Mouse (Mus musculus): ENCODE results near the gene Faap24. TPM values are rescaled to one million over a fixed set of nuclear protein-coding genes. Genes with fewer than 3 reads are reported as not detected.

Gene Faap24
- total RNA-seq (2014; rRNA removed): 0.81 and 1.0 TPM in 2 replicates
- 1.8 and 2.1 TPM in 2 replicates for polyA plus RNA-seq (2012; rRNA removed)

DNA sequence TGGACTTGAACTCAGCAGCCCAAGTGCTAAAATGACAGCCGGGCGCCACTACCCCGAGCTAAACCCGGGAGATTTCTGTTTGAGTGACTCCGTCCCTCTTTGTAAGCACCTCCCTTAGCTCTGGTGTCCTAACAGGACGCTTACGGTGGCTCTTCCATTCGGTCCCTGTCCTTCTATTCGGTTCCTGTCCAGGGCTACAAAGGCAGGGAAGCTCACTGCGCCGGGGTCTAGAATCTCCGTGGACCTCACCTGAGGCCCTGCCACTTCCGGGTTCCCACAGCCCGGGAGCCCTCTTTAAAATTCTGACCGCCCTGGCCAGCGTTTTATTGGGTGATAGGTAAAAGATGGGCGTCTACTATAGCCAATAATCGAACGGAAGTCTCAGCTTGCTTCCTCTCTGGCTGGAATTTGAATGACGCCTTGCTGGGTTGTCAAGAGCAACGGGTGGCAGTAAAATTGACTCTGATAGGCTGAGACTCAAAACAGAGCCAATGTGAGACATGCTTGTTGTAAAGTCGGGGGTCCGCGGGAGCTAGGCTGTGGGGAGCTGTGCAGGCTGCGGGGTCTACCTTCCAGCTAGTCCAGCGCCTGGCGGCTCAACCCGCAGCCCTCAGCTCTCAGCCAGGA lies at the start of gene Faap24, which contains the start of gene Cep89:
TSS of gene Faap24 (minus strand) at position 295 of the 627 bp plus-strand sequence.
TSS of gene Cep89 (plus strand) at position 494 of the 627 bp plus-strand sequence.
- TF ChIP-seq CTCF (IDR thresholded peaks at IDR 0.05; ENCODE audit: low read depth, low read length) (no peak), POLR2A (IDR thresholded peaks at IDR 0.05; ENCODE audit: extremely low read depth, insufficient read depth, low read length) (peak; percentile 52; the same call in 1 of the 2 replicates)
- H3K79me2 ChIP-seq (ENCODE audit: control insufficient read depth, insufficient read depth, low read length): no peaks in the 10 kb centered on the region
- WGBS: under 1% methylated on average over 28 of the region's 28 CpGs
- peak; percentile 96 for DNase-seq (ENCODE audit: extremely low read depth, low read depth, low spot score)
- H3K27ac ChIP-seq (replicated peaks; ENCODE audit: insufficient read depth, low read depth, low read length): no peak within 1 kb of the TSS
- H3K4me3 ChIP-seq (ENCODE audit: insufficient read depth, low read depth, low read length): peak within 1 kb of the TSS; percentile 87
- H3K27me3 ChIP-seq (ENCODE audit: control insufficient read depth, insufficient read depth, low read length): no peaks in the 10 kb centered on the region
- no peaks in the 10 kb centered on the region for H3K36me3 ChIP-seq (ENCODE audit: control insufficient read depth, insufficient read depth, low read length)
- peak within 1 kb of the TSS; percentile 78 for H3K9ac ChIP-seq (ENCODE audit: low read depth, low read length)
- peaks cover 6% of the 10 kb centered on the region; the same call in 1 of the 2 replicates for H3K4me1 ChIP-seq (ENCODE audit: control insufficient read depth, insufficient read depth, low read length)

DNA sequence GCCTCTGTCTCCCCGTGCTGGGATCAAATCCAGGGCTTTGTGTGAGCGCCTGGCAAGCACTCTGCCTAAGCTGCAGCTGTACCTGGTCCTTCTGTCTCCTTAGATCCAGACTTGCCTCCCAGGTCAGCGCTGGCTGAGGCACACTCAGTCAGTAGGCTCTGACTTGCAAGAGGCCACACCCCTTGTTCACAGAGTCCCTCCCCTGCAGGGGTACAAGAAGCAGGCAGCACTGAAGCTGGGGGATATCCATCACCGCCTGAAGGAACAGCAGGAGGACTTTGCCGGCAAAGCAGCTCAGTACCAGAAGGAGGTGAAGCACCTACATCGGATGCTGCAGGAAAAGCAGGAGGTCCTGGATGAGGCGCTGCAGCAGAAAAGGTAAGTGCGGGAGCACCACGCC lies 38.6 kb upstream of the Faap24 start:
- 93% methylated on average over 9 of the region's 9 CpGs for whole genome bisulfite sequencing
- H3K36me3 ChIP-seq (ENCODE audit: control insufficient read depth, insufficient read depth, low read length): peaks cover 3% of the 10 kb centered on the region; the same call in 1 of the 2 replicates

DNA sequence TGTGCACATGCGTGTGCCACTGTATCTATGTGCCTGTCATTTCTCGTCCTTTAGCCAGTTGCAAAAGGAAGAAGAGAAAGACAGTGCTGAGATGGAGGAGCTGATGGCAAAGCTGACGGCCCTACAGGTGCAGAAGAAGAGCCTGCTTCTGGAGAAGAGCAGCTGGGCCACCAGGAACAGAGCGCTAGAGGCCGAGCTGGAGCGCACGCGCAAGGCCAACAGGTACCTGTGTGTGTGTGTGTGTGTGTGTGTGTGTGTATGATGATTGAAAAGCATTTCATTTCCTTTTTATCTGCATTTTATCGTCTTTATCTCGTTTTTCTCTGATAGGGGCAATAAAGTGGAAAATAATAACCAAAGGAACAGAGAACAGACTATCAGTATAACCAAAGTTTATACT lies 31.5 kb upstream of the Faap24 start:
- Histone ChIP-seq H3K9ac (ENCODE audit: low read depth, low read length) (no peak overlapping the region), H3K4me1 (ENCODE audit: control insufficient read depth, insufficient read depth, low read length) (no peaks in the 10 kb centered on the region), H3K36me3 (ENCODE audit: control insufficient read depth, insufficient read depth, low read length) (peaks cover 5% of the 10 kb centered on the region; the same call in 1 of the 2 replicates), H3K27ac (replicated peaks; ENCODE audit: insufficient read depth, low read depth, low read length) (no peak overlapping the region), H3K4me3 (ENCODE audit: insufficient read depth, low read depth, low read length) (no peak overlapping the region), H3K27me3 (ENCODE audit: control insufficient read depth, insufficient read depth, low read length) (no peaks in the 10 kb centered on the region), H3K79me2 (ENCODE audit: control insufficient read depth, insufficient read depth, low read length) (no peaks in the 10 kb centered on the region)
- 93% methylated on average over 10 of the region's 10 CpGs for WGBS
- TF ChIP-seq POLR2A (IDR thresholded peaks at IDR 0.05; ENCODE audit: extremely low read depth, insufficient read depth, low read length) (no peak), CTCF (IDR thresholded peaks at IDR 0.05; ENCODE audit: low read depth, low read length) (no peak)
- no peak for DNase-seq (ENCODE audit: extremely low read depth, low read depth, low spot score)

More for the DNA sequence above, 38.6 kb upstream of the Faap24 start:
- no peak for DNase-seq (ENCODE audit: extremely low read depth, low read depth, low spot score)
- TF ChIP-seq POLR2A (IDR thresholded peaks at IDR 0.05; ENCODE audit: extremely low read depth, insufficient read depth, low read length) (no peak), CTCF (IDR thresholded peaks at IDR 0.05; ENCODE audit: low read depth, low read length) (no peak)
- no peak overlapping the region for H3K27ac ChIP-seq (replicated peaks; ENCODE audit: insufficient read depth, low read depth, low read length)
- no peaks in the 10 kb centered on the region for H3K79me2 ChIP-seq (ENCODE audit: control insufficient read depth, insufficient read depth, low read length)
- no peak overlapping the region for H3K9ac ChIP-seq (ENCODE audit: low read depth, low read length)
- no peaks in the 10 kb centered on the region for H3K27me3 ChIP-seq (ENCODE audit: control insufficient read depth, insufficient read depth, low read length)
- no peak overlapping the region for H3K4me3 ChIP-seq (ENCODE audit: insufficient read depth, low read depth, low read length)
- no peaks in the 10 kb centered on the region for H3K4me1 ChIP-seq (ENCODE audit: control insufficient read depth, insufficient read depth, low read length)

DNA sequence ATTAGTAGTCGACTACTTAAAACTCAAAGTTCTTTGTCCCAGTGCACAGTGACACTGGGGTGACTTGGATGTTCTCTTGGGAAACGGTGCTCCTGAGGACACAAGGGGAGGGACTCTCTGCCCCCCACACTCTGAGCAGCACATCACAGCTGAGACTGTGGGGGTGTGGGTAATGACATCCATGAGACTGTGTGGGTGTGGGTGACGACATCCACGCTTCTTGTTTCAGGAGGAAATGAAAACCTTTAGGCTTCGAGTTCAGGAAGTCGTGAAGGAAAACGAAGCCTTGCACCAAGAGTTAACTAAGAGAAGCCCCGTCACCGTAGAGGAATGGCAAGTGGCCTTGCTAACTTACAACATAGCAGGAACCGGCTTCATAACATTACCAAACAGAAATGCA lies 26.4 kb upstream of the Faap24 start:
- 91% methylated on average over 10 of the region's 10 CpGs for WGBS
- TF ChIP-seq CTCF (IDR thresholded peaks at IDR 0.05; ENCODE audit: low read depth, low read length): no peak
- no peak for TF ChIP-seq POLR2A (IDR thresholded peaks at IDR 0.05; ENCODE audit: extremely low read depth, insufficient read depth, low read length)
- no peaks in the 10 kb centered on the region for H3K79me2 ChIP-seq (ENCODE audit: control insufficient read depth, insufficient read depth, low read length)
- H3K27ac ChIP-seq (replicated peaks; ENCODE audit: insufficient read depth, low read depth, low read length): no peak overlapping the region
- peaks cover 12% of the 10 kb centered on the region; the same call in 1 of the 2 replicates for H3K36me3 ChIP-seq (ENCODE audit: control insufficient read depth, insufficient read depth, low read length)
- no peaks in the 10 kb centered on the region for H3K27me3 ChIP-seq (ENCODE audit: control insufficient read depth, insufficient read depth, low read length)
- H3K4me3 ChIP-seq (ENCODE audit: insufficient read depth, low read depth, low read length): no peak overlapping the region
- no peak for DNase-seq (ENCODE audit: extremely low read depth, low read depth, low spot score)
- no peaks in the 10 kb centered on the region for H3K4me1 ChIP-seq (ENCODE audit: control insufficient read depth, insufficient read depth, low read length)
- H3K9ac ChIP-seq (ENCODE audit: low read depth, low read length): no peak overlapping the region

DNA sequence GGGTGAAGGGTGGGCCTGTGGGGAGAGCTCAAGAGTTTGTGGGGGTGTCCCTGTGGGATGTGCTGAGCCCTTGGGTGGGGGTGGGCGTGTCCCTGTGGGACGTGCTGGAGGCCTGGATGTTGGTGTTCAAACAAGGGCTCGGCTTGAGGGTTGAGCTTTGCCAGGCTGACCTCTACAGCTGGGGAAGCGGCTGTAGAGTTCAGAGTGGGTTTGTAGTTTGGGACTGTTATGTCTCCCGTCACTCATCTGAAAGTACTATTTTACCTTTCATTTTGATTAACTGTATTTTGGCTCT lies 20.0 kb upstream of the Faap24 start:
- Histone ChIP-seq H3K36me3 (ENCODE audit: control insufficient read depth, insufficient read depth, low read length) (peaks cover 9% of the 10 kb centered on the region; the same call in 1 of the 2 replicates), H3K79me2 (ENCODE audit: control insufficient read depth, insufficient read depth, low read length) (no peaks in the 10 kb centered on the region), H3K9ac (ENCODE audit: low read depth, low read length) (no peak overlapping the region), H3K4me3 (ENCODE audit: insufficient read depth, low read depth, low read length) (no peak overlapping the region), H3K4me1 (ENCODE audit: control insufficient read depth, insufficient read depth, low read length) (no peaks in the 10 kb centered on the region), H3K27me3 (ENCODE audit: control insufficient read depth, insufficient read depth, low read length) (no peaks in the 10 kb centered on the region), H3K27ac (replicated peaks; ENCODE audit: insufficient read depth, low read depth, low read length) (no peak overlapping the region)
- TF ChIP-seq POLR2A (IDR thresholded peaks at IDR 0.05; ENCODE audit: extremely low read depth, insufficient read depth, low read length): no peak
- no peak for TF ChIP-seq CTCF (IDR thresholded peaks at IDR 0.05; ENCODE audit: low read depth, low read length)
- 89% methylated on average over 5 of the region's 5 CpGs for WGBS
- no peak for DNase-seq (ENCODE audit: extremely low read depth, low read depth, low spot score)

Measured in liver, adult 2 months (tissue).